In the genomic region with DNA sequence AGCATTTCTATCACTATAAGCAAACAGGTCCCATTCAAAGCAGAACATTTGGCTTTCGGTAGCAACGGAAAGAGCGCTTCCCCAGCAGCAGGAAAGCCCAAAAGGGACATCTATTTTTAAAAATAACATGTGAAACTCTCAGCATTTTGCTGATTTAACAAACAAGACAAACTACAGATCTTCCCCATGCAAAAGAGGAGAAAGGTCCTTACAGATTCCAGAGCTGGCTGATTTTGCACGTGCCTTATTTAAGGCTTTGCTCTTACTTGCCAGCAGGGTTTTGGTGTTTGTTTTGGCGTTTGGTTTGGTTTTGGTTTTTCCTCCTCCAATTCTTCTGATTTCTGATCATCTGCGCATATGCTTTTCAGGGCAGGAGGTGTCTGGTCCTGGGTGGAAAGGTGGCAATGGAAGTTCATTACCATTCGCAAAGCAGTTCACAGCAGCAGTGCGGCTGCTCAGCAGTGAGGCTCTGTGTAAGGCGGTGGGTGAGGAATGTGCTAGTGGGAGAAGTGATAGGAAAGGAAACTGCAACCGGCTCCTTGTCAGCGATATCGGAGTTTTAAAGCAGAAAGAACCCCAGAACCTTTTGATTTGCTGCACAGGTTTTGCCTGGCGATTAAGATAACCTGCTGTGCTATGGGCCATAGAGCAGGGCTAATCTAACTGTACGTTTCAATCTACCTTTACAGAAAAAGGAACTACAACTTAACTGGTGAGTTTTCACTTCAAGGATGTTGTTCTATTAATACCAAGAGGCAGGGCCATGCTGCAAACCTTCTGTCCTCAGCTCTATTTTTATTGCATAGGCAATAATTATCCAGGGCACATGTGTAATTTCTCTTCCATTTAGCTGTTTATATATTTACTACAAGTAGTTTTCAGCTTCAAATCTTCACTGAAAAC, we compare ENCODE assay signal across 8 mouse cellular contexts. TPM values are rescaled to one million over a fixed set of nuclear protein-coding genes. Genes with fewer than 3 reads are reported as not detected.
DNase-seq lines count a peak whose midpoint lies in the region; ATAC-seq and TF ChIP-seq lines count a peak whose summit lies in the region.

No protein-coding gene starts in this region.

- no peak for ATAC-seq in heart, embryonic 12.5 days (ENCODE audit: insufficient number of reproducible peaks, low FRiP score)
- ATAC-seq in megakaryocyte progenitor cell, adult 5-6 weeks (replicated peaks; ENCODE audit: poor library complexity), result peak; percentile 61

- H3K36me3 ChIP-seq in heart, embryonic 12.5 days, result no peaks in the 10 kb centered on the region

- H3K4me3 ChIP-seq in lung, adult 2 months (replicated peaks; ENCODE audit: extremely low read depth, low read depth, low read length), result peak overlapping the region; percentile 68
- H3K4me3 ChIP-seq in heart, embryonic 12.5 days, result peak overlapping the region; percentile 36

- H3K4me1 ChIP-seq in lung, adult 2 months (ENCODE audit: control insufficient read depth, insufficient read depth, low read length), result peaks cover 7% of the 10 kb centered on the region
- peaks cover 4% of the 10 kb centered on the region for H3K4me1 ChIP-seq in heart, embryonic 12.5 days (replicated peaks)

- no peak for TF ChIP-seq CTCF in lung, adult 2 months (IDR thresholded peaks at IDR 0.05; ENCODE audit: insufficient read depth, low read length)

- 10% methylated on average over 14 of the region's 14 CpGs for WGBS in lung, adult 2 months
- WGBS in heart, embryonic 12.5 days, result 10% methylated on average over 14 of the region's 14 CpGs

- peak overlapping the region; percentile 57 for H3K27ac ChIP-seq in heart, embryonic 12.5 days (ENCODE audit: poor library complexity, severe bottlenecking)

- H3K4me2 ChIP-seq in heart, embryonic 12.5 days, result peak overlapping the region; percentile 64

- DNase-seq in lung, adult 2 months, result peak; percentile 33
- DNase-seq in lung, postnatal 25 days (ENCODE audit: low spot score), result no peak
- peak; percentile 68 for DNase-seq in brain, adult 2 months (ENCODE audit: low read depth, low spot score)
- peak; percentile 15 to 34 for DNase-seq in kidney, postnatal 4 days
- DNase-seq in c-Kit-positive CD71-positive TER-119-positive erythroid progenitor cells, embryonic 14.5 days (ENCODE audit: low spot score), result no peak
- no peak for DNase-seq in Muller cell, postnatal 12 days (ENCODE audit: inconsistent ontology term)

- TF ChIP-seq POLR2A in lung, adult 2 months (IDR thresholded peaks at IDR 0.05; ENCODE audit: borderline replicate concordance, extremely low read depth, low read depth, low read length), result no peak

- H3K27me3 ChIP-seq in heart, embryonic 12.5 days (replicated peaks), result no peaks in the 10 kb centered on the region

- peak overlapping the region; percentile 44; the same call in 1 of the 2 replicates for H3K9ac ChIP-seq in heart, embryonic 12.5 days

- no peaks in the 10 kb centered on the region for H3K9me3 ChIP-seq in heart, embryonic 12.5 days (replicated peaks)

RNA-seq across cellular contexts. Expression of gene Snx13, which starts 8.1 kb away (rescaled TPM):
- polyA plus RNA-seq in lung, adult 2 months (2012; rRNA removed), result 6.6 and 9.4 TPM in 2 replicates
- 35.1 and 38.7 TPM in 2 replicates for polyA plus RNA-seq in heart, embryonic 12.5 days (2016; fragmentation: Nextera tagmentation; extraction: Ambion mirVana)
- 16.9 and 20.6 TPM in 2 replicates for total RNA-seq in megakaryocyte progenitor cell, adult 5-6 weeks (2015)
- 23.2 and 42.2 TPM in 2 replicates for total RNA-seq in megakaryocyte progenitor cell, adult 5-6 weeks (2017)

RNA-seq across cellular contexts. Expression of gene Prps1l1, which starts 54.4 kb away (rescaled TPM):
- polyA plus RNA-seq in lung, adult 2 months (2012; rRNA removed), result not detected in 2 replicates
- not detected in 2 replicates for polyA plus RNA-seq in heart, embryonic 12.5 days (2016; fragmentation: Nextera tagmentation; extraction: Ambion mirVana)
- 0.32 and 0.79 TPM in 2 replicates for total RNA-seq in megakaryocyte progenitor cell, adult 5-6 weeks (2015)
- 0.14 and 0.50 TPM in 2 replicates for total RNA-seq in megakaryocyte progenitor cell, adult 5-6 weeks (2017)

Comparison
In these comparisons a context has a peak if more than half of its experiments do, and no peak if none do; other contexts are left out.
1. DNase-seq: peak in lung, adult 2 months (single experiment), brain, adult 2 months (single experiment) and kidney, postnatal 4 days (2 of 2); none in lung, postnatal 25 days (single experiment), c-Kit-positive CD71-positive TER-119-positive erythroid progenitor cells, embryonic 14.5 days (single experiment) and Muller cell, postnatal 12 days (single experiment).